Mouse (Mus musculus) heart, adult 2 months (tissue): Measurements from ENCODE around the gene Ccdc163. TPM values are rescaled to one million over a fixed set of nuclear protein-coding genes. Genes with fewer than 3 reads are reported as not detected.

ENCODE experiments used
- DNase-seq, 2 experiments: peaks; one replicate each; pipeline ENCODE4 v3.0.0; 2021
- H3K27ac ChIP-seq: fragments of 200-600 bp; 2 replicates; pipeline ENCODE4 v1.8.1; 2022
- H3K27me3 ChIP-seq: fragments of 200-500 bp; 2 replicates; pipeline ENCODE4 v1.6.1; 2012; ENCODE audit warnings: mild to moderate bottlenecking, low read length, inconsistent platforms, mixed read lengths; ENCODE audit not compliant: control insufficient read depth, insufficient read depth
- H3K36me3 ChIP-seq: fragments of 200-500 bp; 2 replicates; pipeline ENCODE4 v1.6.1; 2012; ENCODE audit warnings: low read length, inconsistent platforms; ENCODE audit not compliant: control insufficient read depth, insufficient read depth
- H3K4me1 ChIP-seq: fragments of 200-500 bp; 2 replicates; pipeline ENCODE4 v1.6.1; 2011; ENCODE audit warnings: low read length; ENCODE audit not compliant: control insufficient read depth, insufficient read depth
- H3K4me3 ChIP-seq: fragments of 200-600 bp; 2 replicates; pipeline ENCODE4 v1.8.1; 2022
- H3K79me2 ChIP-seq: fragments of 200-500 bp; replicated peaks from 2 replicates; pipeline ENCODE4 v1.6.1; 2012; ENCODE audit warnings: mild to moderate bottlenecking, inconsistent platforms, low read length, moderate library complexity, mixed read lengths; ENCODE audit not compliant: control insufficient read depth, insufficient read depth
- H3K9ac ChIP-seq: fragments of 200-500 bp; 2 replicates; pipeline ENCODE4 v1.6.1; 2012; ENCODE audit warnings: low read depth, mild to moderate bottlenecking, control low read depth, inconsistent platforms, low read length, mixed read lengths
- CTCF ChIP-seq: fragments of 200-600 bp; IDR thresholded peaks from 2 replicates; pipeline ENCODE4 v1.8.1; 2022; ENCODE audit warnings: antibody characterized with exemption, mild to moderate bottlenecking, moderate library complexity
- EP300 ChIP-seq: fragments of 200-500 bp; IDR thresholded peaks from 2 replicates; pipeline ENCODE4 v1.6.1; 2011; ENCODE audit warnings: low read depth, low read length, control low read depth; ENCODE audit not compliant: insufficient read depth
- POLR2A ChIP-seq: fragments of 200-500 bp; IDR thresholded peaks from 2 replicates; pipeline ENCODE4 v1.6.1; 2011; ENCODE audit warnings: mild to moderate bottlenecking, low read depth, low read length, control low read depth; ENCODE audit not compliant: insufficient read depth
- WGBS: fragments of 180-500 bp; shearing (Covaris S2); methylation state at CpG from one replicate; pipeline ENCODE4 v1.1.7; 2018; 5-methylcytosine and 5-hydroxymethylcytosine counted together
- intact Hi-C: fragments of 180-260 bp; cut with DNase I; formaldehyde crosslinking; loops from one replicate; pipeline ENCODE4 v1.15.1; 2025
- polyA plus RNA-seq: library from polyadenylated mRNA; depleted of rRNA; stranded (reverse); fragments of >200 nt; gene quantifications from 2 replicates; pipeline ENCODE4 v1.2.3, GENCODE M21; 2012
- total RNA-seq, 2 experiments: library from RNA; stranded (reverse); gene quantifications; 2 replicates each; pipeline ENCODE4 v1.2.3; 2021

The Ccdc163 gene
- total and polyA plus RNA-seq, 3 experiments, result 4.3 to 17.2 (median 5.5) TPM

DNA sequence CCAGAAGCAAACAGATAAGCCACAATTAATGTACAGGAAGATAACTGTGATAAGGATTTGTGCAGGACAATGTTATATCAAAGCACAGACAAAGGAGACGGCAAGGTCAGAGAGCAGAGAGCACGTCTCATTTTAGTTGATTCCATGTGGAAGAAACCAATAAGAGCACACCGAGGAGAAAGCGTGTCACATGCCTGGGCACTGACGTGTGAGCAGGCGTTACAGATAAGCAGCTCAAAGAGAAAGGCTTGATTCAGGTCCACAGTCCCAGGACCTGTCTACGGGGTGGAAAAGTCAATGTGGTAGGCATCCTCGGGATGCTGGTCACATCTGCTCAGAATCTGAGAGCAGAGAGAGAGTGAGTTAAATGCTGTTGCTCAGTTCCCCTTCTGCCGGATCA, 22.8 kb downstream of the Ccdc163 start:
- Histone ChIP-seq H3K79me2 (no peaks in the 10 kb centered on the region), H3K9ac (no peak overlapping the region), H3K4me3 (no peak overlapping the region), H3K27ac (no peak overlapping the region), H3K4me1 (no peaks in the 10 kb centered on the region), H3K27me3 (no peaks in the 10 kb centered on the region), H3K36me3 (no peaks in the 10 kb centered on the region)
- no peak for TF ChIP-seq CTCF
- no peak for TF ChIP-seq POLR2A
- TF ChIP-seq EP300, result no peak
- intact Hi-C loops, result no loop called here
- DNase-seq, result no peak
- 34% methylated on average over 9 of the region's 9 CpGs for WGBS

DNA sequence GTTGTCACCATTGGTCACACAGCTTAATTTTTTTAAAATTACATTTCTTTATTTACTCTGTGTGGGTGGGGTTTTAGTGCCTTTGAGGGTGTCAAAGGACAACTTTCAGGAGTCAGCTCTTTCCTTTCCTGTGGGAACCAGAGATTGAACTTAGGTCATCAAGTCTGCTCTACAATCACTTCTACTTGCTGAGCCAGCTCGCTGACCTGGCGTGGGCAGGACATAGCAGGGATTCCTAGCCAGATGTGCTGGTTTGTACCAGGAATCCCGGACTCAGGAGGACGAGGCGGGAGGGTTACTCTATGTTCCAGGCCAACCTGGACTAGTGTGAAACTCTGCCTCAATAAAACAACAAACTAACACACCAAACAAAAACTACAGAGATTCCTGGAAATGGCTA, 24.0 kb downstream of the Ccdc163 start:
- Histone ChIP-seq H3K9ac (no peak overlapping the region), H3K4me3 (no peak overlapping the region), H3K4me1 (no peaks in the 10 kb centered on the region), H3K27me3 (no peaks in the 10 kb centered on the region), H3K36me3 (no peaks in the 10 kb centered on the region), H3K27ac (no peak overlapping the region), H3K79me2 (no peaks in the 10 kb centered on the region)
- TF ChIP-seq EP300 (no peak), CTCF (no peak), POLR2A (no peak)
- WGBS, result 50% methylated on average over 5 of the region's 5 CpGs
- intact Hi-C loops, result no loop called here
- no peak for DNase-seq

GRCm38 (mm10) chr4:116734996-116735395, 26.7 kb downstream of the Ccdc163 start:
- TF ChIP-seq POLR2A (no peak), CTCF (no peak), EP300 (no peak)
- Histone ChIP-seq H3K36me3 (no peaks in the 10 kb centered on the region), H3K4me3 (no peak overlapping the region), H3K79me2 (no peaks in the 10 kb centered on the region), H3K27ac (no peak overlapping the region), H3K9ac (no peak overlapping the region), H3K27me3 (no peaks in the 10 kb centered on the region), H3K4me1 (no peaks in the 10 kb centered on the region)
- WGBS, result 76% methylated on average over 2 of the region's 2 CpGs
- intact Hi-C loops, result no loop called here
- DNase-seq, result no peak

GRCm38 (mm10) chr4:116738972-116739751, 30.9 kb downstream of the Ccdc163 start:
- no peaks in the 10 kb centered on the region for H3K4me1 ChIP-seq
- no peak for TF ChIP-seq POLR2A
- TF ChIP-seq EP300, result no peak
- no peak for TF ChIP-seq CTCF
- H3K4me3 ChIP-seq, result no peak overlapping the region
- no peaks in the 10 kb centered on the region for H3K79me2 ChIP-seq
- no peaks in the 10 kb centered on the region for H3K27me3 ChIP-seq
- DNase-seq, result no peak
- H3K27ac ChIP-seq, result no peak overlapping the region
- H3K9ac ChIP-seq, result no peak overlapping the region
- intact Hi-C loops, result no loop called here
- no peaks in the 10 kb centered on the region for H3K36me3 ChIP-seq
- WGBS, result 60% methylated on average over 9 of the region's 9 CpGs

GRCm38 (mm10) chr4:116749750-116750149, 41.4 kb downstream of the Ccdc163 start:
- Histone ChIP-seq H3K4me3 (no peak overlapping the region), H3K79me2 (no peaks in the 10 kb centered on the region), H3K36me3 (no peaks in the 10 kb centered on the region), H3K9ac (no peak overlapping the region), H3K27ac (no peak overlapping the region), H3K27me3 (no peaks in the 10 kb centered on the region), H3K4me1 (no peaks in the 10 kb centered on the region)
- DNase-seq, result no peak
- intact Hi-C loops, result no loop called here
- TF ChIP-seq EP300 (no peak), CTCF (no peak), POLR2A (no peak)
- 75% methylated on average over 2 of the region's 2 CpGs for WGBS

DNA sequence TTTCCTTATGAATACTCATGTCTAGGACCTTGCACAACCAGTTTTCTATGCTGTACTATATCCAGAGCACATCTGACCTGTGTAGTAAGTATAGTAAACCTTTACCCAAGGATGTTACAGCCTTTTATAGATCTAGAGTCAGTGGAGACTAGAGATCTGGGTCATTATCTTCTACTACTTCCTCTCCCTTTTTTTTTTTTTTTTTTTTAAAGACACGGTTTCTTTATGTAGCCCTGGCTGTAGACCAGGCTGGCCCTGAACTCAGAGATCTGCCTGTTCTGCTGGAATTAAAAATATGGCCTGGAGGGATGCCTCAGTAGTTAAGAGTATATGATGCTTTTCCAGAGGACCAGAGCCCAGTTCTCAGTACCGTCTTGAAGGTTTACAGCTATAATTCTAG, 53.6 kb downstream of the Ccdc163 start:
- Histone ChIP-seq H3K9ac (no peak overlapping the region), H3K36me3 (no peaks in the 10 kb centered on the region), H3K79me2 (no peaks in the 10 kb centered on the region), H3K27ac (no peak overlapping the region), H3K4me3 (no peak overlapping the region), H3K27me3 (no peaks in the 10 kb centered on the region), H3K4me1 (no peaks in the 10 kb centered on the region)
- no peak for DNase-seq
- 51% methylated on average over 2 of the region's 2 CpGs for WGBS
- intact Hi-C loops, result no loop called here
- no peak for TF ChIP-seq POLR2A
- no peak for TF ChIP-seq EP300
- TF ChIP-seq CTCF, result no peak
